Mouse (Mus musculus) erythroblast, embryonic 14.5 days (primary cell): ENCODE data around the gene Slc16a7. TPM values are rescaled to one million over a fixed set of nuclear protein-coding genes. Genes with fewer than 3 reads are reported as not detected.

Experiments used
- H3K27me3 ChIP-seq: 2 replicates; pipeline ENCODE4 v1.6.1; 2012; ENCODE audit warnings: inconsistent platforms; ENCODE audit not compliant: control insufficient read depth
- H3K36me3 ChIP-seq: 2 replicates; pipeline ENCODE4 v1.6.1; 2012; ENCODE audit warnings: mild to moderate bottlenecking, inconsistent platforms; ENCODE audit not compliant: control insufficient read depth
- H3K4me1 ChIP-seq: 2 replicates; pipeline ENCODE4 v1.6.1; 2012; ENCODE audit warnings: inconsistent platforms; ENCODE audit not compliant: control insufficient read depth
- H3K4me3 ChIP-seq: replicated peaks from 2 replicates; pipeline ENCODE3; 2012; ENCODE audit warnings: moderate library complexity, mild to moderate bottlenecking, inconsistent platforms
- H3K9me3 ChIP-seq: 2 replicates; pipeline ENCODE4 v1.6.1; 2012; ENCODE audit warnings: low read length, inconsistent platforms, mixed read lengths; ENCODE audit not compliant: control insufficient read depth
- GATA1 ChIP-seq: IDR thresholded peaks from 2 replicates; pipeline ENCODE4 v1.6.1; 2012; ENCODE audit warnings: low read length, inconsistent platforms, mixed read lengths
- TAL1 ChIP-seq: IDR thresholded peaks from 3 replicates; pipeline ENCODE4 v1.6.1; 2012; ENCODE audit warnings: low read length, inconsistent platforms, mixed read lengths
- polyA plus RNA-seq: library from polyadenylated mRNA; stranded (reverse); fragments of >175 nt; gene quantifications from 2 replicates; pipeline ENCODE4 v1.2.3, GENCODE M21; 2012

Gene Slc16a7
- polyA plus RNA-seq, 1 experiment = not detected

- no peaks in the 10 kb centered on the region for H3K36me3 ChIP-seq
- H3K4me1 ChIP-seq = no peaks in the 10 kb centered on the region
- H3K4me3 ChIP-seq = no peak overlapping the region
- H3K9me3 ChIP-seq = peaks cover 12% of the 10 kb centered on the region
- no peaks in the 10 kb centered on the region for H3K27me3 ChIP-seq
- TF ChIP-seq GATA1 = no peak
- TF ChIP-seq TAL1 = no peak
Measured at GRCm38 (mm10) chr10:125171625-125172024, 217.6 kb downstream of the Slc16a7 start.

DNA sequence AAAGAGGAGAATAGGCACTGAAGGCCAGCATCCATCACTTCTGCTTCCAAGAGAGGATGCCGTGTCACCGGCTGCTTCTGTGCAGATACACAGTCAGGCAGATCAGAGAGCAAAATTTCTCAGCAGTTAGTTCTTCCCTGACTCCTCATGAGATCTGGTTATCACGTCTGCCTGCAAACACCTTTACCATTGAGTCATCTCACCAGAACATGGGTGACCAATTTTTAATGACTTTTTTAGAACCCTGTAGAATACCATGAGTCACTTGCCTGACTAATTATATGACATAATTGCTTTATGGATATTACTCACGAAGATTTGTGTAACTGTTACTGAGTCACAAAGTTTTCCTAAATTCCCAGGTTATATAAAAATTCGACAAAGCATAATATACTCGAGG lies 218.1 kb downstream of the Slc16a7 start:
- Histone ChIP-seq H3K36me3 (no peaks in the 10 kb centered on the region), H3K9me3 (peaks cover 12% of the 10 kb centered on the region), H3K27me3 (no peaks in the 10 kb centered on the region), H3K4me1 (no peaks in the 10 kb centered on the region), H3K4me3 (no peak overlapping the region)
- TF ChIP-seq TAL1 (no peak), GATA1 (no peak)
